Mouse (Mus musculus) A20 (cell line): Measurements from ENCODE around the gene Hint1.
"Not testable (repeated sequence)": the region's sequence is repeated elsewhere in the genome, so short reads cannot be mapped to it uniquely, and the experiment has no call there.

Experiments
- DNase-seq: peaks from one replicate; pipeline ENCODE4 v3.0.0-alpha.2; 2011; ENCODE audit warnings: low read depth, low spot score

Gene Hint1

DNA sequence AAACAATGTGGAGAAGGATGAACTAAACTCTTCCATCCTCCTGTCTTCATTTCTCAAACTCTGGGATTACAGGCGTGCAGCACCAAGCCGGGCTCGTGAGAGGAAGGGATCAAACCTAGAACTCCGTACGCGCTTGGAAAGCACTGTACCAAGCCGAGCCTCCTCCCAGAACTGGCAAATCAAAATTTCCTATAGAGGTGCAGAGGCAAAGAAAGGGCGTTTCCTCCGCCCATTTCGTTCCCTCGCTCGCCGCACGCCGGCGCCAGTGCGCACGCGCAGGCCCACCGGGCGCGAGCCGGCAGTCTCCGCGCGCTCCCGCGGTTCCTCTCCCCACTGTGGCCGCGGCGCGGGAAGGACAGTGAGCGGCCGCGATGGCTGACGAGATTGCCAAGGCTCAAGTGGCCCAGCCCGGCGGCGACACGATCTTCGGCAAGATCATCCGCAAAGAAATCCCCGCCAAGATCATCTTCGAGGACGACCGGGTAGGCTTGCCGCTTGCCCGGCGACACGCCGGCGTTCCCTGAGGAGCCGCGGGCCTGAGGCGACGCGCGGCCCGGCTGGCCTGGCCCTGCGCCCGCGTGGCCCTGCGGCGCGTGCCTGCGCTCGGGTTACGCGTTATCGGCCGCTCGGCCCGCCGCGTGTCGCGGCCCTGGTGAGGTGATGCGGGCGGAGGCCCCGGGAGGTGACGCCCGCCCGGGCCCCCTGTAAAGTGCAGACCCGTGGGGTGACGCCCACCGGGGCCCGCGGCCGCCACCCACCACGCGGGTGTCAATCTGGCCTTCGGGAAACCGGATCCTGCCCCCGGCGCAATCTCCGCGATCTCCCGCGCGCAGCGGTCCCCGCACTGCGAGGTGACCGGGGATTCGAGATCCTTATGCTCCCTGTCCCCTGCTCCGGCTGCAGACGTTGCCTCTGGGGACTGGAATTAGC, at the start of gene Hint1:
Gene Hint1, plus strand, starts transcription at position 265 of the 930 bp plus-strand sequence.
- DNase-seq: peak; percentile 93

DNA sequence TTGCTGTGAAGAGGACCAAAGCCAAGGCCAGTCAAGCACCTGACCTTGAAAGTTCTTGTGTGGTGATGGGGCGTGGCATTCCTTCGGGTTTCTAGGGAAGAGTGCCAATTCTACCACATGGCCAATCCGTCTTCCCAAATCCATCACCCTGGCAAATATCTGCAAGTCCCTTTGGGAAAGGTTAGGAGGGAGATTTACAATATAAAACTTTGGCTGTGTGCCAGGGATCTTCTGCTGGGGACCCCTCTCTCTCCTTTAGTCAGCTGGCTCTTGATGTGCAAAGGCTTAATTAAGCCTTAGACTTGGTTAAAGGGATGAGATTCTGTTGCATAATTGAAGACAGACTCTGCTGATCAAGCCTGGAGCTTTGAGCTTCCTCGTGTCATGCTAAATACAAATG, 48.7 kb upstream of the Hint1 start:
- DNase-seq: no peak

DNA sequence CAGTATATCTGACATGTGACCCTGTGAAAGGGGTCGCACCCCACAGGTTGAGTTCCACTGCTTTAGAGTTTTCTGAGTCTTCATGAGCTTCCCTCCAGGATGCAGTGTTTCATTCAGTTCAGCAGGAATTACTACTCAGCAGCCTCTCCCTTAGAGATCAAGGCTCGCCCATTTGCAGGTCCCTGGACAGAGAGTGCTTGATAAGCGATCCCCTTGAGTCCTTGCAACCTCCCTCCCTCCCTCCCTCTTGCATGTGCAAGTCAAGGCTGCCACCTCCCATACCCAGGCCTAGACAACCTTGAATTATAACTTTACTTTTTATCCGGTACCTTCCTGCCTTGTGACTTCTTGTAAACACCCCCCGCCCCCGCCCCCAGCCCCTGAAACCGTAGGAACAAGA, 46.7 kb upstream of the Hint1 start:
- DNase-seq: no peak

GRCm38 (mm10) chr11:54823467-54823866, 42.7 kb upstream of the Hint1 start:
- DNase-seq: no peak

DNA sequence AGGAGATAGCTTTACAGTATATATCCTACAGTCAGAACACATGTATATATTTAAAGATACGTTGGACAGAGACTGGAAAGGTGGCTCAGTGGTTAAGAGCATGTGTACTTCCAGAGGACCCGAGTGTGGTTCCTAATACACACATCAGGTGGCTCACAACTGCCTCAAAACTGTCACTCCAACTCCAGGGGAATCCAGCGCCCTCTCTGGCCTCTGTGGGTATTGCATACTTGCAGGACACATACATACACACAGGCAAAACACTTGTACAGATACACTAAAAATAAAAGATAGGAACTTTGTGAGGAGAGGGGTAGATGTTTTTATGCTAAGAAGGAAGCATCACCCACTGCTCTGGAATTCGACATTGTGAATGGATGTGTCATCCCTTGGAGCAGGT, 40.4 kb upstream of the Hint1 start:
- DNase-seq: no peak

DNA sequence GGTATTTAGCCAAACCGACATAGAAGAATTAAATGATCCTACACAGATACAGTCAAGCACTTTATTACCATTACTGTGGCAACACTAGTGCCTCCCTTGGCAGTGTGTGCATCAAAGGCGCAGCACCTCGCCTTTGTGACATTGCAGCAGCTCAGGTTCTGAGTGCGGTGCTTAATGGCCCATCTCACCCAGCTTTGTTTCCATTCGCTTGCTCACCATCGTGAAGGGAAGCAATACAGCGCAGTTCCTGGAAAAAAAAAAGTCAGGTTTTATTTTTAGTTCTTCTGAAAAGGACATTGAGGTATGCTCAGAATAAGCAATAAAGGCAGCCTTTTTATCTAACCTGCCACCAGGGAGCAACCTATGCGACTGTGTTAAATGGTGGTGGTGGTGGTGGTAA, 39.4 kb upstream of the Hint1 start:
- DNase-seq: no peak

- DNase-seq: no peak
Observed at GRCm38 (mm10) chr11:54833833-54834232, 32.4 kb upstream of the Hint1 start.

- peak; percentile 60 for DNase-seq
Observed at GRCm38 (mm10) chr11:54834596-54834995, 31.6 kb upstream of the Hint1 start.

- no peak for DNase-seq
Observed at GRCm38 (mm10) chr11:54836106-54836505, 30.1 kb upstream of the Hint1 start.

DNA sequence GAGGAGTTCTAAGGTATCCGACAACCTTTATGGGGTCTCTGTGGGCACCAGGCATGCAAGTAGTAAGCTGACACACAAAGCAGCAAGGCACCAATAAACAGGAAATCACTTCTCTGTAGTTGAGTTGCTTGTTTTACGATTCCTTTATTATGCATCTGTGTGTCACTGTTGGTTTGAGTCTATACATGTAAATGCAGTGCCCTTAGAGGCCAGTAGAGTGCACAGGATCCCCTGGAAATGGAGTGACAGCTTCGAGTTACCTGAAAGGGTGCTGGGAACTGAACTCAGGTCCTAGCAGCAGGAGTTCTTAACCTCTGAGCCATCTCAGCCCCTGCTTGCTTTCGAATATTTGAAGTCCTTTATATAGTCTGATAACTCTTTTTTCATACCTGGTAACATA, 26.5 kb upstream of the Hint1 start:
- DNase-seq: no peak

DNA sequence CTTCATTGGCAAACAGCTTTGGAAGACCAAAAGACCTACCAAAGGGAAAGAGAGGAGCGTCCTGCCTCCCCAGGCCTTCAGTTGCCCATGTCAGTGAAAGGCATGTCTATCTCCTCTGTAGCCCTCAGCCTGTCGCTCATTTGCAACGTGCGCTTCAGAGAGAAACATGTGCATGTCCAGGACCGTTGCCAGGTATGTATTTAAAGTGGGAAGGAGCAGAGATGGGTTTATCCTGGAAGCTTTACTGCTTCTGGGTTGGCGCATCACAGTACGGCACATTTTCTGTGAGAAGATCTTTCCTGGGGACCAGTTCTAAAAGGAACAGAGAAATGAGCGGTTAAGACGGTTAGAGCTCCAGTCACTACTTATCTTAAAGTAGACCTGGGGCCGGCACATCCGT, 25.3 kb upstream of the Hint1 start:
- DNase-seq: no peak

DNA sequence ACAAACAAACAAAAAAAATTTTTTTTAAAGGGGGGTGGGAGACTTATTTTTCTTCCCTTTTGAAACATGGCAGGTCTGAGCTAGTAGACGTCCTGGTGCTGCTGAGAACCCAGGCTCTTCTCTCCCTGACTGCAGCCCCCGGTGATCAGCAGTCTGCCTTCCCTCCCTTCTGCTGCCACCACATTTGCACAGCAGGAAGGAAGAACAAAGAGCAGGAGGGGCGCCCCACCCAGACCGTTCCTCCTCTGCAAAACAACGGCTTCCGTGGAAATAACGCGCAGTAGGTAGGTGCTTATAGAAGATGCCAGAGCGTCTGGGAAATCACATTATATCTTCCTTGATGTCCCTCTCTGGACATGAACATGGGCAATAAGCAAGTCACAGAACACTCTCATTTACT, 21.8 kb upstream of the Hint1 start:
- no peak for DNase-seq

DNA sequence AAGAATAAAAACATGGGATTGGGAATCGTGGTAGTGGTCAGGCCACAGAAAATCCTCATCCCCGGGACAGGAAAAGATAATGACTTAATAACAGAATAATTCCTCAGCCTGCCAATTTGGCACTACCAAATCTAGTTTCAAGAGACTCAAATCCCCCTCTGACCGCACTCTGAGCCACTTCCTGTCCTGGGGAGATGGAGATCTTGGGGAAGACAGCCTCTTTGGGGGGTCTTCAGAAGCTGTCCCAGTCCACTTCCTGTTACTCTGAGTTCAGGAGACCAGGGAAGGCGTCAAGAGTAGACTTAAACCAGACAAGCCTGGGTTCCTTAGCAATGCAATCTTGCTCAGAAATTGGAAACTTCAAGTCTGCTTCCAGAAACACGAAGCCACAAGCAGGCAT, 21.2 kb upstream of the Hint1 start:
- no peak for DNase-seq

DNA sequence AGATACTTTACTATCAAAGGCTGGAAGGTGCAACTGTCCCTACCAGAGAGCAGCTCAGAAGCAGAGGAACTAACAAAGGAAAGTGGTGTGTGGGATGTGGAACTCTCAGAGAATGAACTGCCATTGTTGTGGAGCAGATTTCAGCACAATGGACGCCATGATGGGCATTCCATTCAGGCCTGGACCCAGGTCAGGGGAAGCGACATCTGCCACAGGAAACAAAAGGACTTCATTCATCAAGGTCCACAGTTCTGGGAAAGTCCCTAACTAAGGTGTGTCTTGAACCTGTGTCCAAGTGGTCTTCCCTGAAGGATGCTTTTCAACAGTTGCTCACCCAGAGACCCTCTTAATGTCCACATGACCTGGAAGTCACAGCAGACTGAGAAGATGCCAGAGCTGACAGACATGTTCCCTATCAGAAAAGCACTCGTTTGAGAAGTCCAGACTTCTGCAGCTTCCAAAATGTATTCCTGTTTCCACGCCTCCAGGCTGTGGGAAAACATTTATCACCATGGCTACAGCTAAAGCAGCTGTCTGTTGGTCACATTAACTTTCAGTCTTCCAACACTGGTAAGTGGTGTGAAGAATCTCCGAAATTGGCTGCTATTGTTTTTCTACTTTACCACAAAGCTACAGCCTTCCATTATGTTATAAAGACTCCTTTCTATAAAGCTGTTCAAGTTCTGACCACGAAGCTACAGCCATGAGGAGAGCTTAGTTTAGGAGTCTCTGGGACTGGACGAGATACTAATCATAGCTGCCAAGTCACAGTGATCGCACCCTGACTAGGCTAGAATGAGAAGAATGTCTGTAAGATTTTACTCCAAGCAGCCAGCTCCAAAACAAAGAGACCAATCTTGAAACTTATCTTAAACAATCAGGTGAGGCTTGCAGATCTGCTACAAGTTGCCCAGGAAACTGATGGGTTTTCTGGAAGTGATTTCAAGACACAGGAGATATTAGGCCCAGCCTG, 20.4 kb upstream of the Hint1 start:
- DNase-seq: no peak

GRCm38 (mm10) chr11:54849961-54850758, 16.0 kb upstream of the Hint1 start:
- DNase-seq: peak; percentile 38

DNA sequence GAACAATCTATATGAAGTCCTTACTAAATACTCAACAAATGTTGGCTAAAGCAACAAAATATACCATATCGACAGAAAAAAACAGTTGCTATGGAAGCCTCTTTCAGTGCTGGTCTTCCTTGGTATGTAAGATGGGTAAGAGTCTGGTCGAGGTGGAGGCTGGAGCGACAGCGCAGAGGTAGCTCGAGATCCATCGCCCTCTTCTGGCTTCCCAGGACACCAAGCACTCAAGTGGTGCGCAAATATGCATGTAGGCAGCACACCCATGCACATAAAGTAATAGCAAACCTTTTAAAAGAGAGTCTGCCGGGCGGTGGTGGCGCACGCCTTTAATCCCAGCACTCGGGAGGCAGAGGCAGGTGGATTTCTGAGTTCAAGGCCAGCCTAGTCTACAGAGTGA, 14.5 kb upstream of the Hint1 start:
- DNase-seq: no peak

DNA sequence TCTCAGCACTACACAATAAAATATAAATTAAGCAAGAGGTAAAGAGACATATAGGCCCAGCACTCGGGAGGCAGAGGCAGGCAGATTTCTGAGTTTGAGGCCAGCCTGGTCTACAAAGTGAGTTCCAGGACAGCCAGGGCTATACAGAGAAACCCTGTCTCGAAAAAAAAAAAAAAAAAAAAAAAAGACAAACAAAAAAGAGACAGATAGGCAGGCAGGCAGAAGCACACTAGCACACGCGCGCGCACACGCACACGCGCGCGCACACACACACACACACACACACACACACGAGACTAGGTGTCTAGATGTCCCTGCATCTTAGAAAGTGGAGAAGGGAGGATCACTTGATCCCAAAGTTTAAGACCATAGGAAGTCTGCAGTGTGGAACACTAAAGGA, 7.3 kb upstream of the Hint1 start:
- DNase-seq: not testable (repeated sequence)

DNA sequence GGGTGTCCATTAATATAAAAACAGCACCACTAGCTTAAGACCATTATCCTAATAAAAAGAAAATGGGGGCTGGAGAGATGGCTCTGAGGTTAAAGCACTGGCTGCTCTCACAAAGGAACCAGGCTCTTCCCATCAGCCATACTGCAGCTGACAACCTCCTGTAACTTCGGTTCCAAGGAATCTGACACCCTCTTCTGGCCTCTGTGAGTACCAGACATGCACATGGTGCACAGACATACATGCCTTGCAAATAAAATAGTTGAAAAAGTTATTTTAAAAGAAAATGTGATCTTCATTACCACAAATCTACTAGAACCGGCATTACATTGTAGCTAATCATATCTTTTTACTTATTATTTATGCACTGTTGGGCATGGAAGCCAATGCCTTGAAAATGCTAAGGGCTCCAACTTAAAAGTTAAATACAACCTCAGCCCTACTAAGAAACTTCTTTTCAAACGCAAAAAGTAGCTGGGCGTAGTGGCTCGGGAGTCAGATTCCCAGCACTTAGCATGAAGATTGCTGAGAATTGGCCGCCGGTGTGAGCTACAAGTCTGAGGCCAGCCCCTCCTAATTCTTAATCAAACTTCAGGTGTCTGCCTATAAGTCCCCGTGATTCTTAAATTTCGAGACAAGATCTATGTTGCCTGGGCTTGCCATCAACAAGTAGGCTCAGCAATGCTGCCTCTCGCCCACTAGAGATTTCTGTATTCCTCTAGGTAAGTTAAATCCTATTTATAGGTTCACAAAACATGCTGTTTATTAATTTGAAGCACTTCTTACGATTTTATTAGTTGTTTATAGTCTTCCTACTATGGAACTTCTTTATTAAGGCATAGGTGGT, 6.6 kb upstream of the Hint1 start:
- peak; percentile 82 for DNase-seq

GRCm38 (mm10) chr11:54860256-54861038, 5.7 kb upstream of the Hint1 start, which contains the start of gene Lyrm7:
Lyrm7 (minus strand) TSS chr11:54860916.
- peak; percentile 99 for DNase-seq
